Mouse (Mus musculus) kidney, postnatal 0 days (tissue): ENCODE results near the gene Tas2r143. TPM values are rescaled to one million over a fixed set of nuclear protein-coding genes. Genes with fewer than 3 reads are reported as not detected.

Experiments
- ATAC-seq: fragments of 200-750 bp; cut with Nextera tagmentation; replicated peaks from 2 replicates; pipeline ENCODE4 v1.8.0; 2017; ENCODE audit warnings: low read depth, moderate number of reproducible peaks, moderate TSS enrichment, moderate library complexity; ENCODE audit not compliant: low FRiP score
- DNase-seq: peaks from one replicate; pipeline ENCODE4 v3.0.0-alpha.2; 2016; ENCODE audit warnings: low spot score
- H3K27ac ChIP-seq: fragments of 300-500 bp; sonication (generic); 2 replicates; pipeline ENCODE4 v1.5.1; 2014; ENCODE audit warnings: mild to moderate bottlenecking
- H3K27me3 ChIP-seq: fragments of 300-500 bp; sonication (generic); 2 replicates; pipeline ENCODE4 v1.6.1; 2014; ENCODE audit warnings: low read length, mixed read lengths; ENCODE audit not compliant: insufficient read depth
- H3K36me3 ChIP-seq: fragments of 300-500 bp; sonication (generic); 2 replicates; pipeline ENCODE4 v1.6.1; 2014; ENCODE audit warnings: low read length, mixed read lengths; ENCODE audit not compliant: insufficient read depth
- H3K4me1 ChIP-seq: fragments of 300-500 bp; sonication (generic); replicated peaks from 2 replicates; pipeline ENCODE4 v1.6.1; 2014; ENCODE audit warnings: antibody characterized with exemption, low read length, mixed read lengths; ENCODE audit not compliant: insufficient read depth
- H3K4me2 ChIP-seq: fragments of 300-500 bp; sonication (generic); 2 replicates; pipeline ENCODE4 v1.6.1; 2014; ENCODE audit warnings: mild to moderate bottlenecking, low read length, moderate library complexity, mixed read lengths
- H3K4me3 ChIP-seq: fragments of 300-500 bp; sonication (generic); replicated peaks from 2 replicates; pipeline ENCODE4 v1.5.1; 2014; ENCODE audit warnings: low read depth, low read length
- H3K9ac ChIP-seq: fragments of 300-500 bp; sonication (generic); 2 replicates; pipeline ENCODE4 v1.6.1; 2014; ENCODE audit warnings: low read depth, low read length
- H3K9me3 ChIP-seq: fragments of 300-500 bp; sonication (generic); replicated peaks from 2 replicates; pipeline ENCODE4 v1.6.1; 2016; ENCODE audit warnings: low read length, inconsistent platforms, mixed read lengths
- CTCF ChIP-seq: IDR thresholded peaks from 2 replicates; pipeline ENCODE4 v1.5.1; 2016; ENCODE audit warnings: antibody characterized with exemption, low read depth, mild to moderate bottlenecking, moderate library complexity
- WGBS: fragments of 180-500 bp; shearing (Covaris S2); extraction: QIAGEN DNeasy Blood & Tissue Kit; methylation state at CpG from one replicate; pipeline ENCODE4 v1.1.7; 2014; 5-methylcytosine and 5-hydroxymethylcytosine counted together
- polyA plus RNA-seq: library from polyadenylated mRNA; unstranded; fragments of >200 nt; fragmentation: Nextera tagmentation; extraction: Ambion mirVana; gene quantifications from 2 replicates; pipeline ENCODE4 v1.2.1, GENCODE M21; 2015

Tas2r143 gene
- polyA plus RNA-seq, 1 experiment from 2014 or later, result not detected

GRCm38 (mm10) chr6:42434446-42434845, 34.4 kb downstream of the Tas2r143 start, which contains the start of gene Tas2r126:
Gene Tas2r126 (plus strand): TSS chr6:42434535.
- H3K4me1 ChIP-seq, result no peaks in the 10 kb centered on the region
- H3K27me3 ChIP-seq, result no peaks in the 10 kb centered on the region
- H3K4me3 ChIP-seq, result no peak within 1 kb of the TSS
- no peak for TF ChIP-seq CTCF
- H3K36me3 ChIP-seq, result no peaks in the 10 kb centered on the region
- WGBS, result 48% methylated on average over 6 of the region's 6 CpGs
- H3K9ac ChIP-seq, result no peak within 1 kb of the TSS
- DNase-seq, result peak; percentile 18
- no peaks in the 10 kb centered on the region for H3K9me3 ChIP-seq
- no peak within 1 kb of the TSS for H3K27ac ChIP-seq
- no peak within 1 kb of the TSS for H3K4me2 ChIP-seq
- ATAC-seq, result no peak

DNA sequence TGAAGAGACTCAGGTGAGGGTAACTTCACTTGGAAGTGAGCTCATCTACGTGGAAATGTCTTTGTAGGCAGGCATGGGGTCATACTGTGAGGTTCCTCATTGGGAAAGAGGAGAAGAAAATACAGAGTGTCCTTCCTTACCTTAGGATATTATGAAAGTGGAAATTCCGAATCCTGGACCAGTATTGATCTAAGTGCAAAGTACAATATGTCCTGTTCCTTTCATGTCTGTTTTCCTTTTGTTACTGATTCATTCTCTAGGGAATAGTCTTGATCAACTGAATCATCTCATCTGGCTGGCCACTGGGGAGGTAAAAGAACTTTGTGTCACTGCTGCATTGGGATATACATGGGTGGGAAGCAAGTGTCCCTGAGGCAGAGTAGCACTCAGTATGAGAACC, 35.5 kb downstream of the Tas2r143 start:
- WGBS, result 73% methylated on average over 2 of the region's 2 CpGs
- ATAC-seq, result no peak
- no peak for DNase-seq

GRCm38 (mm10) chr6:42441395-42441794, 41.4 kb downstream of the Tas2r143 start:
- ATAC-seq (no peak), DNase-seq (no peak)
- Histone ChIP-seq H3K9me3 (no peaks in the 10 kb centered on the region), H3K4me3 (no peak overlapping the region), H3K27ac (no peak overlapping the region), H3K27me3 (no peaks in the 10 kb centered on the region), H3K36me3 (no peaks in the 10 kb centered on the region), H3K4me1 (no peaks in the 10 kb centered on the region), H3K9ac (no peak overlapping the region), H3K4me2 (no peak overlapping the region)
- no peak for TF ChIP-seq CTCF
- WGBS, result 58% methylated on average over 2 of the region's 2 CpGs

More for the DNA sequence above, 35.5 kb downstream of the Tas2r143 start:
- no peaks in the 10 kb centered on the region for H3K27me3 ChIP-seq
- H3K4me2 ChIP-seq, result no peak overlapping the region
- no peak overlapping the region for H3K27ac ChIP-seq
- no peaks in the 10 kb centered on the region for H3K36me3 ChIP-seq
- H3K9ac ChIP-seq, result no peak overlapping the region
- H3K4me3 ChIP-seq, result no peak overlapping the region
- H3K4me1 ChIP-seq, result no peaks in the 10 kb centered on the region
- TF ChIP-seq CTCF, result no peak
- no peaks in the 10 kb centered on the region for H3K9me3 ChIP-seq

DNA sequence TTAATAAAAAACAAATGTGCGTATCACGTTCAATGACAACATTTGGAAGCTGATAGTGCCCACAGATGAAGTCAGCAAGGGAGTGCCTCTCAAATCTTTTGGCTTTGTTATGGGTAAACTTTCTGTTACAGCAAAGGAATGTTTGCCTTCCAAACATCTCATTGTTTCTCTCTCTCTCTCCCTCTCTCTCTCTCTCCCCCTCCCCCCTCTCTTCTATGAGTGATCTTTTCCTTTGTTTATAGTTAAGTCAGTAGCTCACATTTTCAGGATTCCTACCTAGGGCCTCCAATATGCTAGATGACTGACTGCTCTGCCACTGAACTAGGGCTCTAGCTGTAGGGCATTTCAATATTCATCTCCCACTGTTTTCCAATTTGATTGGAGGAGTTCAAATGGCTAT, 44.5 kb downstream of the Tas2r143 start:
- Histone ChIP-seq H3K4me3 (no peak overlapping the region), H3K9ac (no peak overlapping the region), H3K4me1 (no peaks in the 10 kb centered on the region), H3K27me3 (no peaks in the 10 kb centered on the region), H3K4me2 (no peak overlapping the region), H3K27ac (no peak overlapping the region), H3K9me3 (no peaks in the 10 kb centered on the region), H3K36me3 (no peaks in the 10 kb centered on the region)
- no peak for TF ChIP-seq CTCF
- ATAC-seq, result no peak
- no peak for DNase-seq
- 63% methylated on average over 2 of the region's 2 CpGs for WGBS

DNA sequence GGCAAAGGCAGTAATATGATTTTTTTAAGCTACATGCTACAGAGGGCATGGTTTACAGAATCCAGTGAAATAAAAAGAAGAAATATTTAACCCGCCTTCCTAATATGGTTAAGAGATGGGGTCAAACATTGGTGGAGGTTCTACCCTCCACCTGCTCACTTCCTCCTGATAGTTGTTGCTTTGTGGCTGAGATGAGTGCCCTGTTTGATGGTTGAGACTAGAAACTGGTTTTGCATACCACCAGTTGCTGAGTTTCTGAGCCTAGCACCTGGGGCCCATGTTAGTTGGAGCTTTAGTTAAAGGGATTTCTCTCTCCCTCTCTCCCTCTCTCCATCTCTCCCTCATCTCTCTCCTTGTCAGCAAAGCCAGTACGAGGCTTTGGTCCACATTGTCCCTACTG, 47.3 kb downstream of the Tas2r143 start:
- no peak for TF ChIP-seq CTCF
- Histone ChIP-seq H3K36me3 (no peaks in the 10 kb centered on the region), H3K4me1 (no peaks in the 10 kb centered on the region), H3K9ac (no peak overlapping the region), H3K4me2 (no peak overlapping the region), H3K9me3 (no peaks in the 10 kb centered on the region), H3K27ac (no peak overlapping the region), H3K27me3 (no peaks in the 10 kb centered on the region), H3K4me3 (no peak overlapping the region)
- DNase-seq (no peak), ATAC-seq (no peak)
- WGBS, result 69% methylated on average over 2 of the region's 2 CpGs

Other genes with a start within 250 kb of the Tas2r143 start
- gene Tas2r144, start 184.9 kb upstream of the Tas2r143 start, polyA plus RNA-seq, result not detected in 2 replicates
- gene Gstk1, start 154.3 kb upstream of the Tas2r143 start, polyA plus RNA-seq, result 37.8 and 39.3 TPM in 2 replicates
- 7.0 and 7.1 TPM in 2 replicates for gene Tmem139, start 138.3 kb upstream of the Tas2r143 start, polyA plus RNA-seq
- 38.2 and 42.0 TPM in 2 replicates for gene Casp2, start 135.3 kb upstream of the Tas2r143 start, polyA plus RNA-seq
- gene Clcn1, start 113.6 kb upstream of the Tas2r143 start, polyA plus RNA-seq, result 0.29 TPM in 1 of 2 replicates, not detected in the other
- gene Fam131b, start 75.6 kb upstream of the Tas2r143 start, polyA plus RNA-seq, result 0.05 TPM in 1 of 2 replicates, not detected in the other
- gene Zyx, start 50.6 kb upstream of the Tas2r143 start, polyA plus RNA-seq, result 92.9 and 103 TPM in 2 replicates
- gene Epha1, start 27.0 kb upstream of the Tas2r143 start, polyA plus RNA-seq, result 6.6 and 6.9 TPM in 2 replicates
- not detected in 2 replicates for gene Tas2r135, start 5.2 kb downstream of the Tas2r143 start, polyA plus RNA-seq
- not detected in 2 replicates for gene Tas2r126, start 34.3 kb downstream of the Tas2r143 start, polyA plus RNA-seq
- 0.12 TPM in 1 of 2 replicates, not detected in the other for gene Olfr458, start 65.0 kb downstream of the Tas2r143 start, polyA plus RNA-seq
- gene Olfr457, start 76.1 kb downstream of the Tas2r143 start, polyA plus RNA-seq, result not detected in 2 replicates
- not detected in 2 replicates for gene Olfr456, start 87.0 kb downstream of the Tas2r143 start, polyA plus RNA-seq
- not detected in 2 replicates for gene Olfr455, start 147.3 kb downstream of the Tas2r143 start, polyA plus RNA-seq
- gene Tcaf3, start 197.5 kb downstream of the Tas2r143 start, polyA plus RNA-seq, result not detected in 2 replicates
- 3.0 and 3.2 TPM in 2 replicates for gene Tcaf2, start 245.0 kb downstream of the Tas2r143 start, polyA plus RNA-seq